Mouse (Mus musculus): Measurements from ENCODE around the gene Eml4.

GRCm38 (mm10) chr17:83375848-83376247 is 25.1 kb downstream of the Eml4 start:
- TF ChIP-seq CTCF (IDR thresholded peaks at IDR 0.05; ENCODE audit: low read depth, low read length), result no peak
- TF ChIP-seq POLR2A (IDR thresholded peaks at IDR 0.05; ENCODE audit: insufficient read depth, low read length), result no peak
- TF ChIP-seq EP300 (IDR thresholded peaks at IDR 0.05; ENCODE audit: insufficient read depth, low read depth, low read length), result no peak
